Mouse (Mus musculus) common myeloid progenitor, adult 5-6 weeks (primary cell): Measurements from ENCODE around the gene Dll1. TPM values are rescaled to one million over a fixed set of nuclear protein-coding genes. Genes with fewer than 3 reads are reported as not detected.

Experiments used
- ATAC-seq: replicated peaks from 2 replicates; pipeline ENCODE4 v1.8.0; 2016; ENCODE audit warnings: low read depth, mild to moderate bottlenecking, moderate TSS enrichment, inconsistent platforms; ENCODE audit not compliant: poor library complexity, severe bottlenecking
- total RNA-seq: library from RNA; stranded (forward); fragments of 200-1000, 187-1606 nt; gene quantifications from 2 replicates; pipeline ENCODE4 v1.2.3, GENCODE M21; 2017

Dll1 gene
- total RNA-seq, 1 experiment from 2014 or later, result 0.23 TPM

DNA sequence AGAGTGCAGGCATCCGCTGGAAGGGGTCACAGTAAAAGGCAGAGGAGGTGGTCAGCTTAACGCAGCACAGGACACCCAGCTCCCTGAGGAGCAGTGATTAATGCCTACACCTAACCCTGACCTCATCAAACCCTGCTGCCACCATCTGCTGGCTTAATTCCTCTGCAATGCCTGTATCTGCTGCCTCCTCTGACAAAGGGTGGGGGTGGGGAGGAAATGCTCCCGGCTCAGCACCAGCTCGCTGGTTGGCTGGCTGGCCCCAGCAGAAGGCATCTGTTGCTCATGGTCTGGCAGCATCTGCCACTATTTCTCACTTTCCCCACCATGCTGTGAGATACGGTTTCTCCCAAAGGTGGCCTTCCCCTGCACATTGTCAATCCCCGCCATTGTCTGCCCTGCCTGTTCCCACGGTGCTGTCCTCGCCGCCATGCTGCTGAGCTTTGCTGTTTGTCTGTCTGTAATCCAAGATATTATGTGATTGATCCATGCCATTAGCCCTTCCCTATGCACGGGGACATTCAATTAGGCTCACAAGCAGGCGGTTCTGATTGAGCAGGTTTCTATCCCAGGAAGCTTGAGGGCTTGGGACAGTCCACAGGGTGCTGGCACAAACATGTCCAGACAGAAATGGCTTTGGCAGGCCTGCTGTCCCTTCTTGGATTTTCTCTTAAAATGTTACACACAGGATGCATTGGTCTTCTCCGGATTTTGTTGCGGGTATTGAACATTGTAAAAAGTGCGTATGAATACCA is 33.4 kb downstream of the Dll1 start:
- no peak for ATAC-seq

- ATAC-seq, result no peak
Observed at GRCm38 (mm10) chr17:15337906-15338305, 38.8 kb downstream of the Dll1 start.

DNA sequence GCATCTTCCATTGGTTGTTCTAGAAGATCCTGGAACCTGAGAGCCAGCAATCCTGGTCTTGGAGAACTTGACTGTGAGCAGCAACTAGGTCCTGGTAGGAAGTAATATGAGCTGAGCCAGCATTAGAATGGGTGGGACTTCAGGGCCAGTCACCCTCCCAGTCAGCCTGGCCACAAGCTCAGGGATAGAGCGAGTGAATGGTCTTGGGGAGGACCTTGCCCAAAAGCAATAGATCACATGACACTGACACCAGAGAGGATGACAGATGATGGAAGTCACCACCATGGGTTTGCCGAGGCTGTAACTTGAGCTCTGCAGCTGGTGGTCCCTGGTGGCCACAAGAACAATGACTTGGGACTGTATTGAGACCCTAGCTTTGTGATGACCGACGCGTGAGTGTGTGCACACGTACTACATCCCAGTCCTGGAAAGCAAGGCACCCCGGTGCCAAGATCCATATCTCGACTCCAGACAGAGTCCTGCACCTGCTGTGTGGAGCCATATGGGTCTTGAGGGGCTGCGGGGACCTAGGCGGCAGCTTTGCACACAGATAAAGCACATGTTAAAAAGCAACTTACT is 46.8 kb downstream of the Dll1 start:
- ATAC-seq, result no peak

- no peak for ATAC-seq
Observed at GRCm38 (mm10) chr17:15327106-15327505, 49.6 kb downstream of the Dll1 start.

GRCm38 (mm10) chr17:15325976-15326842 is 50.5 kb downstream of the Dll1 start:
- ATAC-seq, result no peak

DNA sequence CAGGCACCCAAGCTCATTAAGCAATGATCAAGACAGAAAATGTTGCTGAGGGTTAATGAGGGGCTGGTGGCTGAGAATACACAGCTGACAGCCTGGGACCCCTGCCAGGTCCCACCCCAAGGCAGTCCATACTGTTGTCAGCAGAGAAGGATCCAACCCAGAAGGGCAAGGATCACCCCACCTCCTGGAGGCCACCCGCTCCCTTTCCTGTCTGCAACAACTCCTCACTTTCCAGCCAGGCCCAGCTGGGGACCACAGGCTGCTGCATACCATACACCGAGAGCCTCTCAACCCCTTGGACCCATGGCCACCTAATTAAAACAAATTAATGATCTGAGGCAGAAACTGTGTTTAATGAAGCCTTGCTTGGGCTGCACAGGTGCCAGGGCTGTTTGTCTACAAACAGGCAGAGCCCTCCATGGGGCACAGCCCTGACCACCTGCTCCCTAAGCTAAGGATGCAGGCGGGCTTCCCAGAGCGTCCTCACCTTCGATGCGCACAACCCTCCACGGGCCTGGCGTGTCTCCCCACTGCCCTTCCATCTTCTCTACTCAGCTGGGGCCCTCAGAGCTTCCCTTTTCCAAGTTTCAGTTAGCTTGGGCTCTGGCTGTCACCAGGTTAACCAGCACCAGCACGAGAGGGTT is 53.4 kb downstream of the Dll1 start:
- ATAC-seq, result no peak; the same call in 1 of the 2 replicates

Other genes starting within 250 kb of the Dll1 start
- 12.7 and 14.7 TPM in 2 replicates for gene Fam120b, start 19.3 kb upstream of the Dll1 start, total RNA-seq
- gene Psmb1, start 122.9 kb upstream of the Dll1 start, total RNA-seq, result 178 and 184 TPM in 2 replicates
- gene Tbp, start 123.0 kb upstream of the Dll1 start, total RNA-seq, result 48.1 and 58.4 TPM in 2 replicates
- gene Pdcd2, start 150.4 kb upstream of the Dll1 start, total RNA-seq, result 86.3 and 100 TPM in 2 replicates
- gene Prdm9, start 187.5 kb upstream of the Dll1 start, total RNA-seq, result 7.1 and 7.8 TPM in 2 replicates